Mouse (Mus musculus): Measurements from ENCODE around the gene Marcksl1.
"Not testable (repeated sequence)": the region's sequence is repeated elsewhere in the genome, so short reads cannot be mapped to it uniquely, and the experiment has no call there.

Gene Marcksl1

GRCm38 (mm10) chr4:129510723-129511412 lies 2.5 kb upstream of the Marcksl1 start:
- DNase-seq (ENCODE audit: low spot score) = no peak

GRCm38 (mm10) chr4:129511413-129512096 lies 1.8 kb upstream of the Marcksl1 start:
- no peak for DNase-seq (ENCODE audit: low spot score)

- DNase-seq (ENCODE audit: low spot score) = no peak
Observed at GRCm38 (mm10) chr4:129513891-129514290, 510 bp downstream of the Marcksl1 start.

GRCm38 (mm10) chr4:129514300-129514898 lies 1.0 kb downstream of the Marcksl1 start:
- peak; percentile 56 for DNase-seq (ENCODE audit: low spot score)

GRCm38 (mm10) chr4:129516925-129517324 lies 3.5 kb downstream of the Marcksl1 start:
- no peak for DNase-seq (ENCODE audit: low spot score)

- no peak for DNase-seq (ENCODE audit: low spot score)
Observed at GRCm38 (mm10) chr4:129518519-129518918, 5.1 kb downstream of the Marcksl1 start.

- no peak for DNase-seq (ENCODE audit: low spot score)
Observed at GRCm38 (mm10) chr4:129525338-129525737, 12.0 kb downstream of the Marcksl1 start.

- DNase-seq (ENCODE audit: low spot score) = no peak
Observed at GRCm38 (mm10) chr4:129525889-129526288, 12.5 kb downstream of the Marcksl1 start.

GRCm38 (mm10) chr4:129528901-129529300 lies 15.5 kb downstream of the Marcksl1 start:
- not testable (repeated sequence) for DNase-seq (ENCODE audit: low spot score)

- peak; percentile 57 for DNase-seq (ENCODE audit: low spot score)
Observed at GRCm38 (mm10) chr4:129540012-129540411, 26.6 kb downstream of the Marcksl1 start.

GRCm38 (mm10) chr4:129541868-129542591 lies 28.6 kb downstream of the Marcksl1 start:
- peak; percentile 37 for DNase-seq (ENCODE audit: low spot score)

- DNase-seq (ENCODE audit: low spot score) = peak; percentile 94
Observed at GRCm38 (mm10) chr4:129542592-129543141, 29.3 kb downstream of the Marcksl1 start, which contains the start of gene Hdac1. Gene Hdac1, minus strand, starts transcription at chr4:129542713.

GRCm38 (mm10) chr4:129544106-129544505 lies 30.7 kb downstream of the Marcksl1 start:
- no peak for DNase-seq (ENCODE audit: low spot score)

- not testable (repeated sequence) for DNase-seq (ENCODE audit: low spot score)
Observed at GRCm38 (mm10) chr4:129547631-129548030, 34.2 kb downstream of the Marcksl1 start.

- DNase-seq (ENCODE audit: low spot score) = peak; percentile 63
Observed at GRCm38 (mm10) chr4:129549306-129549705, 35.9 kb downstream of the Marcksl1 start.

- no peak for DNase-seq (ENCODE audit: low spot score)
Observed at GRCm38 (mm10) chr4:129550295-129550694, 36.9 kb downstream of the Marcksl1 start.

GRCm38 (mm10) chr4:129554512-129554911 lies 41.1 kb downstream of the Marcksl1 start:
- not testable (repeated sequence) for DNase-seq (ENCODE audit: low spot score)

GRCm38 (mm10) chr4:129555421-129555861 lies 42.1 kb downstream of the Marcksl1 start:
- no peak for DNase-seq (ENCODE audit: low spot score)

GRCm38 (mm10) chr4:129555862-129556531 lies 42.6 kb downstream of the Marcksl1 start:
- no peak for DNase-seq (ENCODE audit: low spot score)

GRCm38 (mm10) chr4:129556532-129557223 lies 43.3 kb downstream of the Marcksl1 start:
- DNase-seq (ENCODE audit: low spot score) = peak; percentile 70

Measured in T-cell, adult 2 months (primary cell).